Mouse (Mus musculus) liver, embryonic 11.5 days (tissue): ENCODE data around the gene Sgk1. TPM values are rescaled to one million over a fixed set of nuclear protein-coding genes. Genes with fewer than 3 reads are reported as not detected.
"Not testable (repeated sequence)": the region's sequence is repeated elsewhere in the genome, so short reads cannot be mapped to it uniquely, and the experiment has no call there.

Experiments
- ATAC-seq: fragments of 200-750 bp; cut with Nextera tagmentation; replicated peaks from 2 replicates; pipeline ENCODE4 v1.8.0; 2017; ENCODE audit warnings: moderate number of reproducible peaks, mild to moderate bottlenecking, moderate TSS enrichment, moderate library complexity; ENCODE audit not compliant: low FRiP score
- DNase-seq: peaks from one replicate; pipeline ENCODE4 v3.0.0-alpha.2; 2017; ENCODE audit warnings: low spot score
- H3K27ac ChIP-seq: fragments of 300-500 bp; sonication (generic); 2 replicates; pipeline ENCODE4 v1.5.1; 2014; ENCODE audit warnings: mild to moderate bottlenecking, low read depth, low read length, control low read depth
- H3K27me3 ChIP-seq: fragments of 300-500 bp; sonication (generic); replicated peaks from 2 replicates; pipeline ENCODE4 v1.6.1; 2014; ENCODE audit warnings: low read length, mixed read lengths; ENCODE audit not compliant: control insufficient read depth, insufficient read depth
- H3K36me3 ChIP-seq: fragments of 300-500 bp; sonication (generic); 2 replicates; pipeline ENCODE4 v1.6.1; 2014; ENCODE audit warnings: mild to moderate bottlenecking, low read length, moderate library complexity, mixed read lengths; ENCODE audit not compliant: control insufficient read depth, insufficient read depth
- H3K4me1 ChIP-seq: fragments of 300-500 bp; sonication (generic); replicated peaks from 2 replicates; pipeline ENCODE4 v1.6.1; 2014; ENCODE audit warnings: low read length, mixed read lengths; ENCODE audit not compliant: control insufficient read depth, insufficient read depth
- H3K4me2 ChIP-seq: fragments of 300-500 bp; sonication (generic); 2 replicates; pipeline ENCODE4 v1.6.1; 2014; ENCODE audit warnings: mild to moderate bottlenecking, control low read depth, moderate library complexity
- H3K4me3 ChIP-seq: fragments of 300-500 bp; sonication (generic); 2 replicates; pipeline ENCODE4 v1.5.1; 2014; ENCODE audit warnings: low read depth, low read length, control low read depth
- H3K9ac ChIP-seq: fragments of 300-500 bp; sonication (generic); 2 replicates; pipeline ENCODE4 v1.6.1; 2014; ENCODE audit warnings: low read depth, low read length, control low read depth
- H3K9me3 ChIP-seq: fragments of 300-500 bp; sonication (generic); 2 replicates; pipeline ENCODE4 v1.6.1; 2016; ENCODE audit warnings: low read length, inconsistent platforms, mixed read lengths; ENCODE audit not compliant: control insufficient read depth
- WGBS: fragments of 180-500 bp; shearing (Covaris S2); extraction: QIAGEN DNeasy Blood & Tissue Kit; methylation state at CpG from one replicate; pipeline ENCODE4 v1.1.7; 2014; 5-methylcytosine and 5-hydroxymethylcytosine counted together
- polyA plus RNA-seq: library from polyadenylated mRNA; unstranded; fragments of >200 nt; fragmentation: Nextera tagmentation; extraction: Ambion mirVana; gene quantifications from 2 replicates; pipeline ENCODE4 v1.2.1, GENCODE M21; 2014

The Sgk1 gene
- polyA plus RNA-seq, 1 experiment from 2014 or later: 20.2 TPM

DNA sequence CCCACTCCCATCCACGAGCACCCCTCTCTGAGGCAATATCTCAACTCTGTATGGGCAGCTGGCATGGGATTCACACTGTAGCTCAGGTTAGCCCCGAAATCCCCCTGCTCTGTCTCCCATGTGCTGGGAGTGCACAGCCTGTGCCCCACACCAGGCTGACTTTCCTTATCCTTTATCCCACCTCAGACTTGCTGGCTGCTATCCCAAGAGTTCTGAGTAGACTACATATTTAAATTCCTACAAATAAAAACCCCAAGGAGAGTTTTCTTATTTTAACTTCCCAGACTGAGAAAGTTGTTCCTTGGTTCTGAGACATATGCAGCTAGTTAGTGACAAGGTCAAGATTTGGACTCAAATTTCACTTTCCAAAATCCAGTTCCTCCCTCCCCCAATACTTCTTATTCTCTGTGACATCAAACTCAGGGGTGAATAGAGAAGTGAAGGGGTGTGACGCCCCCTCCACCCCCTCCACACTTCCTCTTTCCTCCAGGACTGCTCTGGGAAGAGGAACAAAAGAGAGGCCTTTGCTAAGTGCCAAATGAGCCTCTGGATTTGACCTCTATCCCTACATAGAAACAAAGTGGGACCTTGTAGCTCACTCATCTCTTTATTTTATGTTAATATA is 7.3 kb downstream of the Sgk1 start:
- H3K27ac ChIP-seq: no peak overlapping the region
- no peaks in the 10 kb centered on the region for H3K9me3 ChIP-seq
- no peak overlapping the region for H3K4me2 ChIP-seq
- no peaks in the 10 kb centered on the region for H3K36me3 ChIP-seq
- H3K9ac ChIP-seq: no peak overlapping the region
- ATAC-seq (no peak), DNase-seq (no peak)
- H3K4me1 ChIP-seq: no peaks in the 10 kb centered on the region
- WGBS: 59% methylated on average over 3 of the region's 3 CpGs
- H3K4me3 ChIP-seq: no peak overlapping the region
- no peaks in the 10 kb centered on the region for H3K27me3 ChIP-seq

- DNase-seq: no peak
- H3K4me3 ChIP-seq: no peak overlapping the region
- no peak for ATAC-seq
- H3K4me1 ChIP-seq: no peaks in the 10 kb centered on the region
- no peaks in the 10 kb centered on the region for H3K27me3 ChIP-seq
- no peaks in the 10 kb centered on the region for H3K9me3 ChIP-seq
- H3K36me3 ChIP-seq: no peaks in the 10 kb centered on the region
- WGBS: 70% methylated on average over 4 of the region's 4 CpGs
- no peak overlapping the region for H3K27ac ChIP-seq
- no peak overlapping the region for H3K4me2 ChIP-seq
- H3K9ac ChIP-seq: no peak overlapping the region
These were observed 8.3 kb downstream of the Sgk1 start for GRCm38 (mm10) chr10:21890293-21890692.

GRCm38 (mm10) chr10:21891442-21891841 is 9.5 kb downstream of the Sgk1 start:
- no peak for DNase-seq
- 58% methylated on average over 7 of the region's 7 CpGs for WGBS

GRCm38 (mm10) chr10:21892104-21892503 is 10.1 kb downstream of the Sgk1 start:
- H3K9ac ChIP-seq: no peak overlapping the region
- ATAC-seq (no peak), DNase-seq (no peak)
- no peak overlapping the region for H3K4me3 ChIP-seq
- no peak overlapping the region for H3K4me2 ChIP-seq
- H3K36me3 ChIP-seq: no peaks in the 10 kb centered on the region
- 73% methylated on average over 4 of the region's 4 CpGs for WGBS
- no peaks in the 10 kb centered on the region for H3K4me1 ChIP-seq
- H3K27me3 ChIP-seq: no peaks in the 10 kb centered on the region
- H3K27ac ChIP-seq: no peak overlapping the region
- no peaks in the 10 kb centered on the region for H3K9me3 ChIP-seq

More at GRCm38 (mm10) chr10:21891442-21891841, 9.5 kb downstream of the Sgk1 start:
- Histone ChIP-seq H3K4me1 (no peaks in the 10 kb centered on the region), H3K36me3 (no peaks in the 10 kb centered on the region), H3K4me3 (no peak overlapping the region), H3K9me3 (no peaks in the 10 kb centered on the region), H3K27ac (no peak overlapping the region), H3K4me2 (no peak overlapping the region), H3K27me3 (no peaks in the 10 kb centered on the region), H3K9ac (no peak overlapping the region)
- no peak for ATAC-seq

DNA sequence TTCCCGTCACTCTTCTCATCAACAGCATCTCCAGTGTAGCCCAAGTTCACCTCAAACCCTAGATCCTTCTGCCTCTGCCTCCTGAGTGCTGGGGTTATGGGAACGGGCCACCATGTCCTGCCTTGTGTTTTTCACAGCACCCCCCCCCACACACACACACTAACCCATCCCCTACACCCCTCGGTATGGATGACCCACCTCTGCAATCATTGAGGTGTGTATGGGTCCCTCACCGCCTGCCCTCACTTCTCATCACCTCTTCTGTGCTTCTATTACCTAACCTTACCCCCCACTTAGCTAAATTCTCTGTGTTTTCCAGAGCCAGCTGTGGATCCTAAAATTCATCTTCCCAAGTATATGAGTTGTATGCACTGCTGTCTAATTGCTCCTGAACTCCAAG is 16.4 kb downstream of the Sgk1 start:
- no peaks in the 10 kb centered on the region for H3K4me1 ChIP-seq
- no peak for ATAC-seq
- no peaks in the 10 kb centered on the region for H3K36me3 ChIP-seq
- no peak overlapping the region for H3K4me2 ChIP-seq
- H3K9me3 ChIP-seq: no peaks in the 10 kb centered on the region
- no peak overlapping the region for H3K4me3 ChIP-seq
- no peak overlapping the region for H3K9ac ChIP-seq
- no peak overlapping the region for H3K27ac ChIP-seq
- no peaks in the 10 kb centered on the region for H3K27me3 ChIP-seq
- no peak for DNase-seq
- WGBS: 80% methylated on average over 4 of the region's 4 CpGs

GRCm38 (mm10) chr10:21898851-21899250 is 16.9 kb downstream of the Sgk1 start:
- H3K4me2 ChIP-seq, H3K4me3 ChIP-seq, ATAC-seq, H3K4me1 ChIP-seq, DNase-seq, H3K27ac ChIP-seq, H3K9ac ChIP-seq, H3K27me3 ChIP-seq, H3K36me3 ChIP-seq, H3K9me3 ChIP-seq: not testable (repeated sequence)
- WGBS: 91% methylated on average over 17 of the region's 17 CpGs

DNA sequence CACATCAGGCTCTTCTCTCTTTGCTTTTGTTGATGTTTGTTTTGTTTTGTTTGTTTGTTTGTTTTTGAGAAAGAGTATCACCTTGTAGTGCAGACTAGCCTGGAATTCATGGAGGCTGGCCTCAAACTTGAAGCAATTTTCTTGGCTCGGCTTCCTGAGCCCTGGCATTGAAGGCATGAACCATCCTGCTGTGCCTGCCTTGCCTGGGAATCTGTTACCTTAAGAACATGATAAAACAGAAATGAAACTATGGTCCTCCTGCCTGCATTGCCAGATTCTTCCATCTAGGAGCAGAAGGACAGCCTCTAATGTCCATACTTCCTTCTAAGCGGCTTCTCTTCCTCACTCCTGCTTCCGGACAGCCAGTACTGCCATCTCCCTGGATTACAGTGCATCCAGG is 17.4 kb downstream of the Sgk1 start:
- no peaks in the 10 kb centered on the region for H3K9me3 ChIP-seq
- WGBS: 89% methylated on average over 3 of the region's 3 CpGs
- no peak overlapping the region for H3K27ac ChIP-seq
- H3K4me2 ChIP-seq: no peak overlapping the region
- DNase-seq (no peak), ATAC-seq (no peak)
- no peaks in the 10 kb centered on the region for H3K4me1 ChIP-seq
- H3K4me3 ChIP-seq: no peak overlapping the region
- no peaks in the 10 kb centered on the region for H3K27me3 ChIP-seq
- H3K36me3 ChIP-seq: no peaks in the 10 kb centered on the region
- H3K9ac ChIP-seq: no peak overlapping the region

DNA sequence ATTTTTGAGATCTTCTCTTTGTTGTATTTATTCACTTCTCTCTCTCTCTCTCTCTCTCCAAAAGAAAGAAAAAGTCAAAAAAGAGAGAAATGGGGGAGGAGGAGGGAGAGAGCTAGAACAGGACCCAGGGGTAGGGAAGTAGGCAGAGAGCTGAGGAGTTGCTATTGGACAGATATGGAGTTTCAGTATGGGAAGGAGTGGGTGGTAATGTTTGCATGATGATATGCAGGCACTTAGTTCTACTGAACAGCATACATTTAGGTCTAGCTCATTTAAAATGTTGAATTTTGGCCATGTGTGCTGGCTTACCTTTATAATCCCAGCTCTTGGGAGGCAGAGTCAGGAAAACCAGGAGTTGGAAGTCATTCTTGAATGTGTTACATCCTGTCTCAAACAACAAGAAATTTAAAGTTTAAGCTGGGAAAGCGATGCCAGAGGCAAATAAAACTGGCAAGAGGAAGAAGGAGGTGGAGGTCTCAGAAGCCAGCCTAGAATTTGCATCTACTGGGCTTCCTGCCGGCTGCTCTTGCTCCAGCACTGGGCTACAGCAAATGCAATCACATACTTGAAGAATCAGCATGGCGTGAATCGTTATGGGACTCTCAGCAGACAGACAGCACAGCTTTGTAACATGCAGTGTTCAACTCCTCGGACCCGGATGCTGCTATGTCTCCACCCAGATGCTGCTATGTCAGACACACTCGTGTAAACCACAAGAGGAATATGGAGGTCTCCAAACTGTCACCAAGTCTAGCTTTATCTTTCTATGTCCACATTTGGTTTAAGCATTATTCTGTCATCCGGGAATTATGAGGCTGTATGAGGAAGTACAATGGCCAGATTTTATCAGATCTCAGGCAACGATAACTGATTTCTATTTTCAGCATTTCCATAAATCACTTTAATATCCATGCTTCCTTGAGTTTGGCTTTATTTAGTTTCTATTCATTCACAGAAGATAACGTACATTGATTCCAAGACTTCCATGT is 20.5 kb downstream of the Sgk1 start:
- 84% methylated on average over 10 of the region's 10 CpGs for WGBS
- H3K9ac ChIP-seq: no peak overlapping the region
- H3K4me1 ChIP-seq: no peaks in the 10 kb centered on the region
- H3K9me3 ChIP-seq: no peaks in the 10 kb centered on the region
- ATAC-seq (no peak), DNase-seq (no peak)
- no peaks in the 10 kb centered on the region for H3K27me3 ChIP-seq
- H3K4me2 ChIP-seq: no peak overlapping the region
- no peak overlapping the region for H3K27ac ChIP-seq
- no peak overlapping the region for H3K4me3 ChIP-seq
- no peaks in the 10 kb centered on the region for H3K36me3 ChIP-seq
